ENCODE assay signal across 9 mouse cellular contexts in genomic region chr9:107464130-107464529, GRCm38 (mm10).
DNase-seq lines count a peak whose midpoint lies in the region; ATAC-seq lines count a peak whose summit lies in the region.
"Had no signal": no experiment of that assay in that cellular context is flagged by ENCODE, and none has a peak within 500 bp of the region (broad histone marks: within the 10 kb centered on the region; RNA-seq: fewer than 3 reads in every experiment).

No protein-coding gene starts in this region.

- WGBS in forebrain, embryonic 16.5 days, result 25% methylated on average over 9 of the region's 9 CpGs
- 8% methylated on average over 9 of the region's 9 CpGs for WGBS in liver, embryonic 16.5 days (ENCODE audit: insufficient replicate concordance)

- no peaks in the 10 kb centered on the region for H3K36me3 ChIP-seq in megakaryocyte, embryonic 14.5 days (replicated peaks; ENCODE audit: low read length)
- H3K36me3 ChIP-seq in forebrain, embryonic 16.5 days (ENCODE audit: control insufficient read depth, insufficient read depth), result no peaks in the 10 kb centered on the region
- H3K36me3 ChIP-seq in liver, embryonic 16.5 days (ENCODE audit: control insufficient read depth, insufficient read depth), result no peaks in the 10 kb centered on the region
- H3K36me3 ChIP-seq: stomach, embryonic 15.5 days had no signal

- no peak for DNase-seq in ovary, postnatal 10 days (ENCODE audit: low spot score)
- no peak for DNase-seq in frontal cortex, postnatal 25 days (ENCODE audit: low spot score in 2 of 2)
- DNase-seq in thymus, postnatal 0 days (ENCODE audit: low spot score), result no peak

- peak overlapping the region; percentile 16; the same call in 1 of the 2 replicates for H3K27ac ChIP-seq in forebrain, embryonic 16.5 days (ENCODE audit: low read length)
- no peak overlapping the region for H3K27ac ChIP-seq in liver, embryonic 16.5 days (ENCODE audit: low read length)
- H3K27ac ChIP-seq: stomach, embryonic 15.5 days had no signal

- H3K9ac ChIP-seq in forebrain, embryonic 16.5 days (replicated peaks; ENCODE audit: low read depth, low read length), result 0 out of 2 replicates have a peak overlapping the region, but pooled peaks have one; percentile 13
- no peak overlapping the region for H3K9ac ChIP-seq in liver, embryonic 16.5 days (ENCODE audit: low read depth, low read length)
- H3K9ac ChIP-seq: lung, embryonic 14.5 days; stomach, embryonic 15.5 days had no signal

- H3K4me1 ChIP-seq in megakaryocyte, embryonic 14.5 days, result peaks cover 9% of the 10 kb centered on the region
- peaks cover 17% of the 10 kb centered on the region for H3K4me1 ChIP-seq in forebrain, embryonic 16.5 days (replicated peaks; ENCODE audit: control insufficient read depth, insufficient read depth, low read length)
- H3K4me1 ChIP-seq in liver, embryonic 16.5 days (ENCODE audit: control insufficient read depth, low read depth, low read length), result peaks cover 20% of the 10 kb centered on the region
- H3K4me1 ChIP-seq: stomach, embryonic 15.5 days had no signal

- H3K4me2 ChIP-seq in forebrain, embryonic 16.5 days (ENCODE audit: low read length), result no peak overlapping the region
- no peak overlapping the region for H3K4me2 ChIP-seq in liver, embryonic 16.5 days (ENCODE audit: low read depth, low read length)
- H3K4me2 ChIP-seq: lung, embryonic 14.5 days; stomach, embryonic 15.5 days had no signal

- peak overlapping the region; percentile 23 for H3K4me3 ChIP-seq in megakaryocyte, embryonic 14.5 days (replicated peaks)
- no peak overlapping the region for H3K4me3 ChIP-seq in forebrain, embryonic 16.5 days (replicated peaks; ENCODE audit: low read length)
- H3K4me3 ChIP-seq in liver, embryonic 16.5 days (ENCODE audit: low read depth, low read length), result no peak overlapping the region
- H3K4me3 ChIP-seq: stomach, embryonic 15.5 days had no signal

- no peaks in the 10 kb centered on the region for H3K9me3 ChIP-seq in megakaryocyte, embryonic 14.5 days
- no peaks in the 10 kb centered on the region for H3K9me3 ChIP-seq in forebrain, embryonic 16.5 days (ENCODE audit: control insufficient read depth, low read length)
- H3K9me3 ChIP-seq in liver, embryonic 16.5 days (replicated peaks; ENCODE audit: control insufficient read depth, low read length), result no peaks in the 10 kb centered on the region
- H3K9me3 ChIP-seq: stomach, embryonic 15.5 days had no signal

- ATAC-seq in megakaryocyte, adult 5-6 weeks (ENCODE audit: poor library complexity, severe bottlenecking), result no peak
- peak; percentile 49 for ATAC-seq in forebrain, embryonic 16.5 days
- ATAC-seq in liver, embryonic 16.5 days (ENCODE audit: low read depth), result peak; percentile 60

- peaks cover 67% of the 10 kb centered on the region for H3K27me3 ChIP-seq in megakaryocyte, embryonic 14.5 days (replicated peaks)
- peaks cover 36% of the 10 kb centered on the region for H3K27me3 ChIP-seq in forebrain, embryonic 16.5 days (replicated peaks; ENCODE audit: control insufficient read depth, insufficient read depth, low read length)
- peaks cover 4% of the 10 kb centered on the region for H3K27me3 ChIP-seq in liver, embryonic 16.5 days (ENCODE audit: control insufficient read depth, insufficient read depth, low read depth, low read length)
- H3K27me3 ChIP-seq: stomach, embryonic 15.5 days had no signal
